Mouse (Mus musculus) neural tube, embryonic 10.5 days (tissue): ENCODE results near the gene Sh3bp2.
A peak's percentile ranks its signal among the peaks of the same experiment; 100 is the strongest.

Source experiments
- DNase-seq: peaks from one replicate; pipeline ENCODE4 v3.0.0-alpha.2; 2017; ENCODE audit warnings: low spot score; ENCODE audit errors: extremely low spot score

The Sh3bp2 gene

DNA sequence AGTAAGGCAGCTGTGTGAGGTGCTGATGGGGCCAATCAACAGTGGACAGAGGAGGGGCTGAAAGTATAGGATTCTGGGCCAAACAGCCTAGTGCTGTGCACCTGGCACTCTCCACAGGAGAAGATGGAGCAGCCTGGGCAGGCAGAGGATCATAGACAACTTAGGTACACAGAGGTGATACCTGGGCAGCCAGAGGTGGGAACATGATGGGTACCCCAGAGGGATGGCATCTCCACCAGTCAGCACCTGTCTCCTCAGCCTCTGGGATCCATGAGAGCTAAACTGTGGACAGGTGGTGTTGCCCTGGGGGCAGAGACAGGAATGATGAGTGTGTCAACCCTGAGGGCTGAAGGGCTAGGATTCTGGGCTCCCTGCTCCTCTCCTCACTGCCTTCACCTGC is 1.1 kb upstream of the Sh3bp2 start:
- no peak for DNase-seq

GRCm38 (mm10) chr5:34526477-34526775 is 788 bp downstream of the Sh3bp2 start:
- DNase-seq, result no peak

DNA sequence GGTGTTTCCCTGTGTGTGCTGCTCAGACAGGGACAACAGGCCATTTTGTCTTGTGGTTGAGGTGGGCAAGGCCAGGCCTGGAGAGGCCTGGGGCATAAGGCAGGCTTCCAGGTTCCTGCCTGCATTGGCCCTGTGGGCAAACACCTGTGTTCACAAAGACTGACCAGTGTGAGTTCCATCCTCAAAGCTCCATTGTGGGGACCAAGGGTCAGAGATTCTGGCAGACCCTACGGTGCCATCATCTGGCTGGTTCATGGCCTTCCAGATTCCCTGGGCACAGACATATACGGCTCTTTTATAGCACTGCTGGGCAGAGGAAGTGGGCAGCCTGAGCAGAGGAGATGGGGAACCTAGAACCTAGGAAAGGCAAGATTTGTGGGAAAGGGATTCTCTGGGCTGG is 1.7 kb downstream of the Sh3bp2 start:
- DNase-seq, result no peak

DNA sequence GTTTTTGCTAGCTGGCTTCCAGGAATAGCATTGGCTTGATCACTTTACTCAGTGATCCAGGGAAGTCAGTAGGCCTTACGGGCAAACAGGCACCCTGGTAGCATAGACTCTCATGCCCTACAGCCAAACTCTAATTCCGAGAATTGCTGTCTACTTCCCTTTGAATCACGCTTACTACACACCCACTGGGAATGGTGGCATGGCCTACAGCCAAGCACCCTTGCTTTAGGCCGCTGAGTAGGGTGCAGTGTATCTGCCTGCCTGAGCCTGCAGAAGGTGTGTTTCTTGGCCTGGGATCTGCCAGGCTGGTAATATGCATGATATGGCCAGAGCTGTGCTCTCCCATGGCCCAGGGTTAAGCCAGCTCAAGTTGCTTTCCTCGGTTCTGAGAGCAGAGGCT is 3.1 kb downstream of the Sh3bp2 start:
- no peak for DNase-seq

DNA sequence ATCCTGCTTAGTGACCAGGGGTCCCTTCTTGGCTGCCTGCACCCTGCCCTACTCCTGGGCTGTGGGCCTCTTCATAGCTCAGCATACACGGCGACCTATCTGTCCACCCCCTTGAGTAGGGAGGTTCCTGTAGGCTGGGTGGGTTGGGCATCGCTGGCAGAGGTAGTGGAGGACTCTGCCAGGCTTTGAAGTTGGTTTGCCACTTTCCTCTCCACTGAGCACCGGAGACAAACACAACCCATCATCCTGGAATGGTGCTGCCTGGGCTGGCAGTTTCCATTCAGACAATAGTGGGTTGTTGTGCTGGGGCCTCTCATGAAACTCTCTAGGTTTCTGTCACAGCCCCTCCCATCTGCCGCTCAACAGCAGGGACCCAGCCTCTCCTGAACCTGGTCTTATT is 4.5 kb downstream of the Sh3bp2 start:
- no peak for DNase-seq

DNA sequence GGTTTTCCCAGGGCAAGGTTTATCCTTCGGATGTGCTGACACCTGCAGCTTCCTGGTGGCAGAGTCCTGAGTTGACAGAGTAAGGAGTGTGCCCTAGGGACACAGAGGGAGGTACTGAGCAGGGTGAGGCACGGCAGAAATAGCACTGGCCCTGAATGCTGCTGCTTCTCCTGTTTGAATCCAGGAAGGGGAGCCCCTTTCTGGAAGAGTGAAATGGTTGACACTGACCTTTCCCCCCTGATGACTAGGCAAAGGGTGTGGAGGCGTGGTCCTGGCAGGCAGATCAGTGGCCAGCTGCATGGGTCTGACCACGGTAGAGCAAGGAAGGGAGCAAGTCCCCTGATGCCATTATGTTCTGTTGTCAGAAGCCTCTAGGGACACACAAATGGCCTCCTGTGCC is 5.0 kb downstream of the Sh3bp2 start:
- no peak for DNase-seq

DNA sequence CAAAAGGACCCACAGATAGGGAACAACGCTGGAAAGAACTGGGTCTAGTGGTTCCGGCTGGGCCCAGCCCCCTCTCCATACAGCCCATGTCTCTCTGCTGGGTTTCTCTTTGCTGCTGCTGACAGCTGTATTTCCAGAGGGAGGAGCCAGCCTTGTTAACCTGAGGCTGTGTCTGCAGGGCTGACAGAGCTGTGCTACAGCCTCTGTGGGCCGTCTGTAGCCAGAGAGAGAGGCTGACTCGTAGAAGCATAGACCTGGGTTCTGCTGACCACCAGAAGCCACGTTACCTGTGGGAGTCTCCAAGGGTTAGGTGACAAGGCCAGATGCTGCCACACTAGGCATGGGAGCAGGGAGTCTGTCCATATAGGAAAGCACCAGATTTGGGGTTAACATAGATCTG is 7.4 kb downstream of the Sh3bp2 start:
- no peak for DNase-seq

DNA sequence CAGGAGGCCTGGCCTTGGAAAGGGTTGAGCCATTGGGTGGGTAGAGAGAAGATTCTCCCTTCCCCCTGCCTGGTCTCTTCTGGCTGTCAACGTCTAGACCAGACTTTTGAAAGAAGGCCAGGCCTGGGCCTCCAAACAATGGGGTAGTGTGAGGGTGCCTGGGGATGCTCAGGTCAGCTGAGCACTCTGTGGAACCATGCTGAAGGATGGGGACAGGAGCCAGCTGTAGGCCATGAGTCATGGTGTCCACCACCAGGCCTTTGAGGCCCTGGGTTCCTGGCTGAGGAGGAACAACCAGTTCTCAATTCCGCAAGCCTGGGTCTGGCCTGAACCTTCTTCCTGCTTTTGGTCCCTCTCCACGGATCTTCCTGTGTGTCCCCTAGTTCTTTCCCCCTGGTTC is 8.2 kb downstream of the Sh3bp2 start:
- no peak for DNase-seq

DNA sequence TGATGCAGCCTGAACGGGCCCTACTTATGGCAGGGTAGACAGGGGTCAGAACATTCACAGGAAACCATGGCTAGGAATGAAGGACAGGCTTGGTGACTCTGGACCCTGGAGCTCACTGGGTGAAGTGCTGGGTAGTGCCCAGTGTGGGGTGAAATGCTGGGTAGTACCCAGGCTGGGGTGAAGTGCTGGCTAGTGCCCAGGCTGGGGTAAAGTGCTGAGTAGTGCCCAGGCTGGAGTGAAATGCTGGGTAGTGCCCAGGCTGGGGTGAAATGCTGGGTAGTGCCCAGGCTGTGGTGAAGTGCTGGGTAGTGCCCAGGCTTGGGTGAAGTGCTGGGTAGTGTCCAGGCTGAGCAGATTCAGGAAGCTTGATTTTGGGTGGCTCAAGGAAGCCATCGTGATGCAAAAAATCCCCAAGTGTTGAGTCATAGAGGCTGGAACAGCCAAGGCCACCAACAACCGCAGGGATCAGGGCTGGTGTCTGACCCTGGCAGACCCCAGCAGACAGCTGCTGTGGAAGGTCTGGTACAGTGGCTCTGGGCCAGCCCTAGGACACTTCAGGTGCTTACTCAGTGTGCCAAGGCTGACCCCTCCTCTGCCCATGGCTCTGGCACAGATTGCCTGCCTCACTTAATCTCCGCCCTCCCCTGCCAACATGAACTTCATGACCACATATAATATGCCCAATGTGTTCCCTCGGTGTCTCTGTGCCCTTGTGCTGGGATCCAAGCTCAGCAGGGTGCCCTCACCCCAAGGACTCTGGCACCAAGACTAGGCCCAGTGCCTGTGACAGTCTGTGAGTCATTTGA is 9.3 kb downstream of the Sh3bp2 start:
- no peak for DNase-seq

GRCm38 (mm10) chr5:34535831-34536230 is 10.2 kb downstream of the Sh3bp2 start:
- DNase-seq, result no peak

DNA sequence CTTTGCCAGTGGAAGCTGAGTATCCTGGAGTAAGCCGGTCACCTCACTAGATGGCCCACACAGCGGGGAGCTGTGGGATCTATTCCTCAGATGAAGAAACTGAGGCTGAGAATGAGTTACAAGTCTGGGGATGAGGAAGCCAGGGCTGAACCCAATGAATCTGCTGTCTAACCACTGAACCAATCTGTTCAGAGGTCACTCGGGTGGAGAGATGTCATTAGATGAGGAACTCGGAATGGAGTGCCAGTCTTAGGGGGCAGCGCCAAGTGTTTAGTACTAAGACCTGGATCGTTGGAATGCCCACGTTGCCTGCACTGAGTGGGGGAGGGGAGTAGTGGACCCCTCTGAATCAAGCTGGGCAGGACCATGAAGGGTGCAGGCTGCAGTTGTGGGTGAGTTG is 12.4 kb downstream of the Sh3bp2 start:
- DNase-seq, result no peak

GRCm38 (mm10) chr5:34538527-34538926 is 12.9 kb downstream of the Sh3bp2 start:
- no peak for DNase-seq

GRCm38 (mm10) chr5:34539121-34539520 is 13.5 kb downstream of the Sh3bp2 start:
- DNase-seq, result no peak

DNA sequence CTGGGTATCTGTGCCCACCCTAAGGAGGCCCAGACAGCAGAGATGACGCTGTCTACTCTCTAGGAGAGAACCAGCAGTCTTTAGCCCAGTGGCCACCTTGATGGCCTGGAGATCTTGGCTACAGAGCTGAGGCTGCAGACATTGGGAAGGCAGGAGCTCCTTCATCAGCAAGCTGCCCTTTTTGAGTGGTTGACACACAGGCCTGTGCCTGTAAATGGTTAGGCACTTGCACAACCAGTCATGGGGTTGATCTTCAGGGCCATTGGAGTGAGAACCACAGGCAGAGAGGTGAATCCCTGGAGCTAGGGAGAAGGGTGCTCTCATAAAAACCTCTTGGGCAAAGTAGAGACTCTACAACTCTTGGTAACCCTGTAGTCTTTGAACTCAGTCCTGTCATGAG is 16.5 kb downstream of the Sh3bp2 start:
- DNase-seq, result no peak

GRCm38 (mm10) chr5:34543114-34543513 is 17.5 kb downstream of the Sh3bp2 start:
- DNase-seq, result no peak

DNA sequence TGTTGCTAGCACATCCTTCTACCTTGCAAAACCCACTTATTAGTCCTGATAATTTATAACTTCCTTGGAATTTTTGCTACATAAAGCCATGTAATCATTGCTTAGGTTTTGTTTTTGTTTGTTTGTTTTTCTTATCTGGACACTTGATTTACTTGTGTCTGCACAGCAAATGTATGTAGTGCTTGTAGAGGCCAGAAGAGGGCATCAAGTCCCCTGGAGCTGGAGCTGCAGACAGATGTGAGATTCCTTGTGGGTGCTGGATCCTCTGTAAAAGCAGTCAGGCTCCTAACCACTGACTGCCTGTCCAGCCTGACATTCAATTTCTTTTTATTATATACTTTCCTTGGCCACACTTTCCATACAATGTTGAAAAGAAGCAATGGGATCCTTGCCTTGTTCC is 21.8 kb downstream of the Sh3bp2 start:
- DNase-seq, result no peak

DNA sequence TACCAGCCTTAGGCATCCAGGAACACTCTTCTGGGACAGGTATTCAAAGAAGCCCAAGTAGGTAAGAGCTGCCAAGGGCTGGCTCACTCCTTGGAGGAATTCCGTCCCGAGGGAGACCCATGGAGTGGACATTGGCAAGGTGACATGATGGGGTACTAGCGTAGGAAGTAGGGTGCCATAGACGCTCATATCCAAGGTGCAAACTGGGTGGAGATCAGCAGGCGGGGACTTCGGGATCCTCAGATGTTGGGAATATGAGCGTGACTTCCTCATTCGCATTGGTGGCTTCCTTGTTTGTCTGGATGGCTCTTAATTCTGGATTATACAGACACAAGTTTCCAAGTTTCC is 23.5 kb downstream of the Sh3bp2 start:
- DNase-seq, result no peak

- peak; percentile 78 for DNase-seq
Observed at GRCm38 (mm10) chr5:34549483-34550221, 24.0 kb downstream of the Sh3bp2 start.

GRCm38 (mm10) chr5:34550251-34550650 is 24.6 kb downstream of the Sh3bp2 start:
- DNase-seq, result peak; percentile 28

DNA sequence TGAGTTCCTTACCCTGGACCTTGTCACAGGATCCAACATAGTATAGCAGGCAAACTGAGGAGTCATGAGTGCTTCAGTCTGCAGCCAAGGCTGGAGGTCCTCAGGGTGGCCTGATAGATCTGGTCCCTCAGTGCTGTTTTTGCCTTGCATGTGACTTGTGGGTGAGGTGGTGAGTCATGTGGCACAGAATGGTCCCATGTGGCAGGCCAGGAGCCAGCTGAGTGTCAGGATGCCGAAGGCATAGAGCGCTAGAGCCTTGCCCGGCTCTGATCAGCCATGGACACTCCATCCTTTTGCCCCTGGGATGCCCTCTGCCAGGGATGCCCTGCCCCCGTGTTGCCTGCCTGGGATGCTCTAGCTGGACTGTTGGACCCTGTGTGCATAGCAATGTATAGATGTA is 26.2 kb downstream of the Sh3bp2 start:
- no peak for DNase-seq

DNA sequence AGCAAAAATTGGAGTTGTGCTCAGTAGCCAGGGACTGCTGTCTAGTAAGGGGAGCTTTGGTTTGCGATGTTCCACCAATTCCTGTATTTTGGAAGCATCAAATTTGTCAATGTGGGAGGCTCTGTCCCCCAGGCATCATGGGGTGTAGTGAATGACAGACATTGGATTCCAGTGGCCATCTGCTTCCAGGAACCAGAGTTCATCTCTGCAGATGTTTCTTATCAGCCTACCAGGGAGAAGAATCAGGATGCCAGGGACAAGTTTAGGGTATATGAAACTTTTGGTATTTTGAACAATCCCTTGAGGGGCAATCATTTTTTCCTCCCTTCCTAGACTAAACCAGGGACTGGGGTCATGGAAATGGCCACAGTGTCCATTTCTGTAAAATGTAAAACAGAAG is 38.2 kb downstream of the Sh3bp2 start:
- no peak for DNase-seq

DNA sequence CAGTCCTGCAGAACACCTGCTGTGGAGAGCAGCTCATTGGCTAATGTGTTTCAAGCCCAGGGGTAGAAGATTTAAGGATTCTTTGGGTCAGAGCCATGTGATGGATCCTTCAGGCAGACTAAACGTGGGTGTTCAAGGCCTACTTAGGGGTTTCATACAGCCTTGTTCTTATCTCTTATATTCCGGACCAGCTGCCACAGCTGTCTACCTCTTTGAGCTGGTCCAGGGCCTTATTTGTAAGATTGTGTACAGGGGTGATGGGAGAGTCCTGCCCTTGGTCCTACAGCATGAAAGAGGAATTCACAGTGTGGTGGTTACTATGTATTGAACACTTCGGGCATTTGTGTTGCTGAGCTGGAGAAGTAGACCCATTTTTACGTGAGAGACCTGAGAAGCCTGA is 38.7 kb downstream of the Sh3bp2 start:
- DNase-seq, result no peak

- no peak for DNase-seq
Observed at GRCm38 (mm10) chr5:34565545-34566283, 40.1 kb downstream of the Sh3bp2 start.
